Mouse (Mus musculus): ENCODE results near the gene Trit1. TPM values are rescaled to one million over a fixed set of nuclear protein-coding genes. Genes with fewer than 3 reads are reported as not detected.

Trit1 gene
- 19.0 and 21.6 TPM in 2 replicates for polyA plus RNA-seq (2016; fragmentation: Nextera tagmentation; extraction: Ambion mirVana)

GRCm38 (mm10) chr4:123016451-123016957 is at the start of gene Trit1:
TSS of gene Trit1 (plus strand) at chr4:123016597.
- Histone ChIP-seq H3K27me3 (replicated peaks; ENCODE audit: low read depth, poor library complexity, severe bottlenecking) (no peaks in the 10 kb centered on the region), H3K36me3 (replicated peaks) (peaks cover 30% of the 10 kb centered on the region), H3K4me1 (peaks cover 59% of the 10 kb centered on the region), H3K27ac (replicated peaks) (peak within 1 kb of the TSS; percentile 94), H3K4me3 (peak within 1 kb of the TSS; percentile 87), H3K9me3 (no peaks in the 10 kb centered on the region)
- WGBS, result under 1% methylated on average over 34 of the region's 34 CpGs
- peak; percentile 97 for DNase-seq (ENCODE audit: low spot score)

- Histone ChIP-seq H3K27ac (replicated peaks) (no peak overlapping the region), H3K27me3 (replicated peaks; ENCODE audit: low read depth, poor library complexity, severe bottlenecking) (peaks cover 18% of the 10 kb centered on the region), H3K9me3 (no peaks in the 10 kb centered on the region), H3K4me3 (no peak overlapping the region), H3K4me1 (peaks cover 1% of the 10 kb centered on the region), H3K36me3 (replicated peaks) (no peaks in the 10 kb centered on the region)
- DNase-seq (ENCODE audit: low spot score), result no peak
- 80% methylated on average over 4 of the region's 4 CpGs for WGBS
Measured at GRCm38 (mm10) chr4:122968106-122968505, 48.3 kb upstream of the Trit1 start.

- 0 out of 2 replicates have a peak, but pooled peaks cover 9% of the 10 kb centered on the region for H3K27me3 ChIP-seq (replicated peaks; ENCODE audit: low read depth, poor library complexity, severe bottlenecking)
- no peaks in the 10 kb centered on the region for H3K9me3 ChIP-seq
- no peak overlapping the region for H3K4me3 ChIP-seq
- H3K27ac ChIP-seq (replicated peaks), result no peak overlapping the region
- H3K4me1 ChIP-seq, result no peaks in the 10 kb centered on the region
- WGBS, result 86% methylated on average over 4 of the region's 4 CpGs
- no peak for DNase-seq (ENCODE audit: low spot score)
- H3K36me3 ChIP-seq (replicated peaks), result no peaks in the 10 kb centered on the region
Measured at GRCm38 (mm10) chr4:122971191-122971590, 45.2 kb upstream of the Trit1 start.

- H3K4me3 ChIP-seq, result no peak overlapping the region
- H3K9me3 ChIP-seq, result no peaks in the 10 kb centered on the region
- no peak overlapping the region for H3K27ac ChIP-seq (replicated peaks)
- H3K27me3 ChIP-seq (replicated peaks; ENCODE audit: low read depth, poor library complexity, severe bottlenecking), result 0 out of 2 replicates have a peak, but pooled peaks cover 9% of the 10 kb centered on the region
- no peaks in the 10 kb centered on the region for H3K36me3 ChIP-seq (replicated peaks)
- DNase-seq (ENCODE audit: low spot score), result no peak
- no peaks in the 10 kb centered on the region for H3K4me1 ChIP-seq
- WGBS, result 83% methylated on average over 4 of the region's 4 CpGs
Measured at GRCm38 (mm10) chr4:122971646-122972045, 44.8 kb upstream of the Trit1 start.

- DNase-seq (ENCODE audit: low spot score), result no peak
- Histone ChIP-seq H3K4me3 (no peak overlapping the region), H3K4me1 (no peaks in the 10 kb centered on the region), H3K9me3 (no peaks in the 10 kb centered on the region), H3K36me3 (replicated peaks) (no peaks in the 10 kb centered on the region), H3K27me3 (replicated peaks; ENCODE audit: low read depth, poor library complexity, severe bottlenecking) (0 out of 2 replicates have a peak, but pooled peaks cover 9% of the 10 kb centered on the region), H3K27ac (replicated peaks) (no peak overlapping the region)
- 75% methylated on average over 8 of the region's 8 CpGs for WGBS
Measured at GRCm38 (mm10) chr4:122972056-122972455, 44.3 kb upstream of the Trit1 start.

GRCm38 (mm10) chr4:122974976-122975520 is 41.3 kb upstream of the Trit1 start:
- H3K4me1 ChIP-seq, result no peaks in the 10 kb centered on the region
- H3K27ac ChIP-seq (replicated peaks), result no peak overlapping the region
- 84% methylated on average over 5 of the region's 5 CpGs for WGBS
- no peak for DNase-seq (ENCODE audit: low spot score)
- 0 out of 2 replicates have a peak, but pooled peaks cover 9% of the 10 kb centered on the region for H3K27me3 ChIP-seq (replicated peaks; ENCODE audit: low read depth, poor library complexity, severe bottlenecking)
- no peak overlapping the region for H3K4me3 ChIP-seq
- H3K9me3 ChIP-seq, result no peaks in the 10 kb centered on the region
- H3K36me3 ChIP-seq (replicated peaks), result no peaks in the 10 kb centered on the region

- H3K27me3 ChIP-seq (replicated peaks; ENCODE audit: low read depth, poor library complexity, severe bottlenecking), result peaks cover 13% of the 10 kb centered on the region
- no peaks in the 10 kb centered on the region for H3K4me1 ChIP-seq
- DNase-seq (ENCODE audit: low spot score), result no peak
- H3K9me3 ChIP-seq, result no peaks in the 10 kb centered on the region
- no peak overlapping the region for H3K27ac ChIP-seq (replicated peaks)
- no peak overlapping the region for H3K4me3 ChIP-seq
- WGBS, result 76% methylated on average over 4 of the region's 4 CpGs
- H3K36me3 ChIP-seq (replicated peaks), result no peaks in the 10 kb centered on the region
Measured at GRCm38 (mm10) chr4:122976885-122977284, 39.5 kb upstream of the Trit1 start.

- H3K9me3 ChIP-seq, result no peaks in the 10 kb centered on the region
- 81% methylated on average over 2 of the region's 2 CpGs for WGBS
- H3K36me3 ChIP-seq (replicated peaks), result no peaks in the 10 kb centered on the region
- H3K4me3 ChIP-seq, result no peak overlapping the region
- no peak for DNase-seq (ENCODE audit: low spot score)
- H3K4me1 ChIP-seq, result peaks cover 7% of the 10 kb centered on the region
- H3K27me3 ChIP-seq (replicated peaks; ENCODE audit: low read depth, poor library complexity, severe bottlenecking), result peaks cover 30% of the 10 kb centered on the region
- no peak overlapping the region for H3K27ac ChIP-seq (replicated peaks)
Measured at GRCm38 (mm10) chr4:122978850-122979249, 37.5 kb upstream of the Trit1 start.

- no peaks in the 10 kb centered on the region for H3K36me3 ChIP-seq (replicated peaks)
- no peaks in the 10 kb centered on the region for H3K9me3 ChIP-seq
- H3K27me3 ChIP-seq (replicated peaks; ENCODE audit: low read depth, poor library complexity, severe bottlenecking), result peaks cover 38% of the 10 kb centered on the region
- WGBS, result 77% methylated on average over 3 of the region's 3 CpGs
- H3K4me3 ChIP-seq, result no peak overlapping the region
- H3K4me1 ChIP-seq, result peaks cover 7% of the 10 kb centered on the region
- H3K27ac ChIP-seq (replicated peaks), result no peak overlapping the region
- DNase-seq (ENCODE audit: low spot score), result no peak
Measured at GRCm38 (mm10) chr4:122979826-122980225, 36.6 kb upstream of the Trit1 start.

- WGBS, result 83% methylated on average over 2 of the region's 2 CpGs
- H3K9me3 ChIP-seq, result no peaks in the 10 kb centered on the region
Measured at GRCm38 (mm10) chr4:122980684-122981083, 35.7 kb upstream of the Trit1 start.

GRCm38 (mm10) chr4:122981238-122981637 is 35.2 kb upstream of the Trit1 start:
- Histone ChIP-seq H3K4me3 (no peak overlapping the region), H3K27ac (replicated peaks) (no peak overlapping the region), H3K36me3 (replicated peaks) (no peaks in the 10 kb centered on the region), H3K9me3 (no peaks in the 10 kb centered on the region), H3K27me3 (replicated peaks; ENCODE audit: low read depth, poor library complexity, severe bottlenecking) (peaks cover 38% of the 10 kb centered on the region), H3K4me1 (peaks cover 7% of the 10 kb centered on the region)
- DNase-seq (ENCODE audit: low spot score), result no peak
- WGBS, result 84% methylated on average over 7 of the region's 7 CpGs

More at GRCm38 (mm10) chr4:122980684-122981083, 35.7 kb upstream of the Trit1 start:
- DNase-seq (ENCODE audit: low spot score), result no peak
- Histone ChIP-seq H3K27me3 (replicated peaks; ENCODE audit: low read depth, poor library complexity, severe bottlenecking) (peaks cover 38% of the 10 kb centered on the region), H3K4me3 (no peak overlapping the region), H3K36me3 (replicated peaks) (no peaks in the 10 kb centered on the region), H3K27ac (replicated peaks) (no peak overlapping the region), H3K4me1 (peaks cover 7% of the 10 kb centered on the region)

GRCm38 (mm10) chr4:122981930-122982329 is 34.5 kb upstream of the Trit1 start:
- H3K4me3 ChIP-seq, result no peak overlapping the region
- WGBS, result 43% methylated on average over 3 of the region's 3 CpGs
- no peak for DNase-seq (ENCODE audit: low spot score)
- H3K27me3 ChIP-seq (replicated peaks; ENCODE audit: low read depth, poor library complexity, severe bottlenecking), result peaks cover 38% of the 10 kb centered on the region
- H3K9me3 ChIP-seq, result no peaks in the 10 kb centered on the region
- no peak overlapping the region for H3K27ac ChIP-seq (replicated peaks)
- H3K36me3 ChIP-seq (replicated peaks), result no peaks in the 10 kb centered on the region
- peaks cover 7% of the 10 kb centered on the region for H3K4me1 ChIP-seq

- Histone ChIP-seq H3K36me3 (replicated peaks) (no peaks in the 10 kb centered on the region), H3K4me3 (no peak overlapping the region), H3K27me3 (replicated peaks; ENCODE audit: low read depth, poor library complexity, severe bottlenecking) (peaks cover 38% of the 10 kb centered on the region), H3K27ac (replicated peaks) (no peak overlapping the region), H3K4me1 (peaks cover 7% of the 10 kb centered on the region), H3K9me3 (no peaks in the 10 kb centered on the region)
- 72% methylated on average over 3 of the region's 3 CpGs for WGBS
- DNase-seq (ENCODE audit: low spot score), result no peak
Measured at GRCm38 (mm10) chr4:122982537-122982936, 33.9 kb upstream of the Trit1 start.

All from embryonic facial prominence, embryonic 10.5 days (tissue).